Mouse (Mus musculus) heart, adult 8-10 months (tissue): Measurements from ENCODE around the gene Phkb. TPM values are rescaled to one million over a fixed set of nuclear protein-coding genes. Genes with fewer than 3 reads are reported as not detected.

Experiments
- DNase-seq: peaks from one replicate; pipeline ENCODE4 v3.0.0; 2022; ENCODE audit warnings: low spot score
- total RNA-seq, 4 experiments: library from RNA; stranded (reverse); gene quantifications; 2 replicates each; pipeline ENCODE4 v1.2.4; 2022

Gene Phkb
- total RNA-seq, 4 experiments from 2014 or later = 59.3 to 81.9 (median 65.1) TPM

DNA sequence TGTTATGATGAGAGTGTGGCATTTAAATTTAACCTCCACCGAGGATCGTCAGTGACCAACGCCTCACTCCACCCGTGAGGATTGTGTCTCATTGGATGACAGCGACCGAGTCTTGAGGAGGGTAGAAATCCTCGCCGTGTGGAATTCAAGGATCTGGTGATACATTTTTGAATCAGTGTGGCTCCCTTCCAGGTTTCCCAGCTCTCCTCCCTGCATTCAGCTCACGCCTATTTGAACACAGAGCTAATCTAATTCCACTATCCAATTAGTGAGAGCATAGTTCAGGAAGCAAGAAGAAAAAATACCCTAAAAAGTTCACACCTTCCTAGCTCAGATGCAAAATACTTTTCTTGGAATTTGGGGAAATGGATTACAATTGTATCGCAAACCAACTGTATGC, 249.9 kb downstream of the Phkb start:
- no peak for DNase-seq

Other genes with a start within 250 kb of the Phkb start
- gene Neto2, start 140.0 kb upstream of the Phkb start, total RNA-seq = 1 to 10 TPM in 3 of 4 experiments, under 1 TPM in 1; 0.65 to 1.3 (median 1.1) TPM
- 10 to 100 TPM; 49.8 to 54.7 (median 51.6) TPM for gene Itfg1, start within 50 bp of the Phkb start, total RNA-seq